Mouse (Mus musculus): ENCODE results near the gene Clvs2. TPM values are rescaled to one million over a fixed set of nuclear protein-coding genes. Genes with fewer than 3 reads are reported as not detected.

Gene Clvs2
- polyA plus RNA-seq, 1 experiment from 2014 or later: 9.0 TPM

Other genes starting within 250 kb of the Clvs2 start
- gene Sult3a2, start 161.9 kb upstream of the Clvs2 start, polyA plus RNA-seq (2016; fragmentation: Nextera tagmentation; extraction: Ambion mirVana): not detected in 2 replicates
- gene Sult3a1, start 233.0 kb upstream of the Clvs2 start, polyA plus RNA-seq (2016; fragmentation: Nextera tagmentation; extraction: Ambion mirVana): not detected in 2 replicates